Mouse (Mus musculus) c-Kit-positive CD71-positive TER-119-positive erythroid progenitor cells, embryonic 14.5 days (primary cell): ENCODE measurements at regions not wholly inside any gene's neighbourhood (a gene's known extent, or its start where the extent isn't known, plus 50 kb on each side); places are given as distances from the start of the nearest gene placed in this dataset.

Experiments
- DNase-seq: peaks from one replicate; pipeline ENCODE4 v3.0.0-alpha.2; 2013; ENCODE audit warnings: low spot score

GRCm38 (mm10) chr7:60622271-60623249 is 482.5 kb upstream of the Snrpn start:
- peak; percentile 0 for DNase-seq

GRCm38 (mm10) chr7:60617070-60617674 is 477.2 kb upstream of the Snrpn start:
- peak; percentile 1 for DNase-seq
